Mouse (Mus musculus): ENCODE data around the gene Defb15. TPM values are rescaled to one million over a fixed set of nuclear protein-coding genes. Genes with fewer than 3 reads are reported as not detected.
"Not testable (repeated sequence)": the region's sequence is repeated elsewhere in the genome, so short reads cannot be mapped to it uniquely, and the experiment has no call there.

The Defb15 gene
- polyA plus RNA-seq (2016; fragmentation: Nextera tagmentation; extraction: Ambion mirVana): not detected in 2 replicates

DNA sequence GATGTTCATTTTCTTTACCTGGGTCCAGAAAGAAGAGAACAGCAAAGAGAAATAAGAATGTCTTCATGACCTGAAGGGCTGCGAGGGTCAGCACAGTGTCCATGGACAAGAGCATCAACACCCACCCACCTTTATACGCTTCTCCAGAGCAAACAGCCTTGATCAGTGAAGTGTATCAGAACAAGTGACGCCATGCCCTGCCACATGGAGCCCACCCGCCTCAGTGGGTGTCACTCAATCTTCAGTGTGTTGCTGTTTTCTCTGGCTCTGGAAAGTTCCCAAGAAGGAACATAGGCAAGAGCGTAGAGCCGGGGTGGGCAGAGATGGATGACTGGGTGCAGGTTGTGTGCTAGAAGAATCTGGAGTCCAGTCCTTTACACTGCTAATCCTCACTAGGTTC, at the start of gene Defb15:
Defb15 (minus strand) TSS at position 101 of the 400 bp plus-strand sequence.
- 88% methylated on average over 6 of the region's 6 CpGs for WGBS

DNA sequence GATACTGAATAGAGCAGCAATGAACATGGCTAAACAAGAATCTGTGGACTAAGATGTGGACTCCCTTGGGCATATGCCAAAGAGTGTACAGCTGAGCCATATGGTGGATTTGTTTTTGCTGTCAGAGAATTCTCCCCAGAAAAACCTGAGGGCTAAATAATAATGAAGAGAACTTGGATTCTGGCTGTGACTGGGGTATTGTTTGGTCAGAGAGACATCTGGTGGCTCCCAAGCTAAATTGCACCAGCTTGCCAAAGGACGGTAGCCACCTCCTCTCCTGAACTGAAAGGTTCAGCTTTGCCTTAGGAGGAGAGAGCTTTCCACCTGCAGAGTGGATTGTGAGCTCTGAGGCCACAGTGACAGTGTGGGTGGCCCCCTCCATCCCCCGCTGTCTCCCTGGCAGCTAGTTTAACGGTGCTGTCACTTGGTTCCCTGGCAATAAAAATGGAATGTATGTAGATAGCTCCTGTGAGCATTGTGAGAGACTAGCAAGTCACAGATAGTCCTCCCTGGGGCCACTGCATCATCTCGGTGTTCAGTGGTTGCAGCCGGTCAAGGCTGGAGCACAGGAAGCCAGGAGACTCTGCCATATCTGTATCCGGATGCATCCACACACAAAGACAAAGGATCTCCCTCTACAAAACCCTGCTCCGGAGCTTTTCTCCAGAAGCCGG, 49.3 kb upstream of the Defb15 start:
- Histone ChIP-seq H3K4me1 (no peaks in the 10 kb centered on the region), H3K36me3 (replicated peaks) (no peaks in the 10 kb centered on the region), H3K4me3 (no peak overlapping the region), H3K9me3 (no peaks in the 10 kb centered on the region), H3K27me3 (replicated peaks; ENCODE audit: low read depth, poor library complexity, severe bottlenecking) (no peaks in the 10 kb centered on the region), H3K27ac (replicated peaks) (no peak overlapping the region)
- DNase-seq (ENCODE audit: low spot score): no peak
- WGBS: 66% methylated on average over 8 of the region's 8 CpGs

More for the DNA sequence above, at the start of gene Defb15:
- Histone ChIP-seq H3K27ac (replicated peaks) (no peak within 1 kb of the TSS), H3K36me3 (replicated peaks) (no peaks in the 10 kb centered on the region), H3K4me1 (no peaks in the 10 kb centered on the region), H3K4me3 (no peak within 1 kb of the TSS), H3K9me3 (no peaks in the 10 kb centered on the region), H3K27me3 (replicated peaks; ENCODE audit: low read depth, poor library complexity, severe bottlenecking) (no peaks in the 10 kb centered on the region)
- no peak for DNase-seq (ENCODE audit: low spot score)

DNA sequence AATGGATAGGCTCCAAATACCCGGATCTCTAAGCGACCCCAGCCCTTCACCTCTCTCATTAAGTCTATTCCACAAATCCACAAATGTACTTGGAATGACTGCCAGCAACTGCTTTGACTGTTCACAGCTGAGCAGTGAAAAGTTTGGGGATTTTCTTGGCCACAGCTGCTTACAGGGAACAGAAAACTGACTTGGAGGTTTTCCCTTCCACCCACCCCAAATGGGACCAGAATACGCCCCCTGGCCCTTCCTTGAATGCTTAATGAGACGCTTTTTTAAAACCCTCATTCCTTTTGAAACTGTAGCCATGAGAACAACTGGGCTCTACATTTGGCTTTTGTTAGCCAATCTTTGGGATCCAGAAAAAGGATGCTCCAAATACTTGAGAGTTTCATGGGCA, 45.7 kb upstream of the Defb15 start:
- H3K27me3 ChIP-seq (replicated peaks; ENCODE audit: low read depth, poor library complexity, severe bottlenecking): no peaks in the 10 kb centered on the region
- no peaks in the 10 kb centered on the region for H3K4me1 ChIP-seq
- no peak overlapping the region for H3K4me3 ChIP-seq
- no peaks in the 10 kb centered on the region for H3K9me3 ChIP-seq
- no peak overlapping the region for H3K27ac ChIP-seq (replicated peaks)
- DNase-seq (ENCODE audit: low spot score): no peak
- 66% methylated on average over 4 of the region's 4 CpGs for WGBS
- H3K36me3 ChIP-seq (replicated peaks): no peaks in the 10 kb centered on the region

DNA sequence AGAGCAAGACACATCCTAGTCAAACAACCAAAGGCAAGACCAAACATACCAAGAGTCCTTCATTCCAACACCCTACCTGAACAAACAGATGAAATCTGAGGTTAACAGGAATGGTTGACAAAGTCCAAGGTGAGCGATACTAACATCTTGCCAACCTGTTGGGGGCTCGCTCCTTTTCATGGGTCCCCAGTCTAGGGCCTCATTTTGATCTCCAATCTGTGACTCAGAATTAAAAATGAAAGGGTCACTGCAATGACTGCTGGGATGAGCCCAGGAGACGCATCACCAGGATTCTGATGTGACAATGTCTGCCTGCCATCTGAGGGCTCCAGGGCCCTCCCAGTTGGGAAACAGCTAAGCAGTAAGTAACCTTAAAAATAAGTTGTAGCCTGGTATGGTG, 37.0 kb upstream of the Defb15 start, which contains the start of gene Ccdc70:
Ccdc70 (plus strand) TSS at position 301 of the 400 bp plus-strand sequence.
- WGBS: 90% methylated on average over 3 of the region's 3 CpGs
- H3K27me3 ChIP-seq (replicated peaks; ENCODE audit: low read depth, poor library complexity, severe bottlenecking): no peaks in the 10 kb centered on the region
- no peak within 1 kb of the TSS for H3K27ac ChIP-seq (replicated peaks)
- DNase-seq (ENCODE audit: low spot score): no peak
- H3K4me1 ChIP-seq: no peaks in the 10 kb centered on the region
- H3K4me3 ChIP-seq: no peak within 1 kb of the TSS
- no peaks in the 10 kb centered on the region for H3K9me3 ChIP-seq
- H3K36me3 ChIP-seq (replicated peaks): no peaks in the 10 kb centered on the region

DNA sequence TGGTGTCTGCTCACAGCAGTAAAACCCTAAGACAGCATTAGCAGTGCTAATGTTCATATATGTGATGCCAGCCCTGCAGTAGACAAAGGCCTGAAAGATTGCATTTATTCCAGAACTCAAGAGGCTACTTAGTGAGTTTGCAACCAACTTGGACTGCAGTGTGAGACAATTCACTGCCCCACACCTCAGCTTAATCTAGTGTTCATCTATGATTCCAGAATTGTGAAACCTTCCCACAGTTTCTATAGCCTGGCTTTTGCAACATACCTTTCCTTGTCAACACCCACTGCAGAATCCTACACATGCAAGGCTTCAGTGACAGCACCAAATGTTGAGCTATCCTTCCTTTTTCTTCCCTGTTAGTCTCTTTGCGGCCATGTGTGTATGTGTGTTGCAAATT, 34.1 kb upstream of the Defb15 start:
- no peaks in the 10 kb centered on the region for H3K36me3 ChIP-seq (replicated peaks)
- 73% methylated on average over 1 of the region's 1 CpGs for WGBS

DNA sequence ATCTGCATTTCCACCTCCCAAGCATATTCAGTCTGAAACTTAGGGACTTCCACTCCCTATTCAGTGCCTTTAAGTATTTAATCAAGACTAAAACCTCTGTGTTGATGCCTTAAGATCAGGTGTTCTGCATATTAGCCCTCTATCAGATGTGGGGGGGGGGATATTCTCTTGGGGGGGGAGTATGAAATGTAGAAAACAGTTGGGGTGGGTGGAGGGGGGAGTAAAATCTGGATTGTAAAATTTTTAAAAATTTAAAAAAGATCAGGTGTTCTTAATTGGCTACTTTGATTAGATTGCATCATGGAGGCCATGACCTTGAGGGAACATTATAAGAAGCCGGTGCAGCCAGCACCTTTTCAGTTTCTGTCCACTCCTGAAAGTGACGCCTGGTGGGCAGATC, 25.9 kb upstream of the Defb15 start, which contains the start of gene Fam90a1a:
Fam90a1a (plus strand) TSS at position 301 of the 400 bp plus-strand sequence.
- Histone ChIP-seq H3K4me3 (no peak within 1 kb of the TSS), H3K27ac (replicated peaks) (no peak within 1 kb of the TSS), H3K9me3 (no peaks in the 10 kb centered on the region), H3K4me1 (no peaks in the 10 kb centered on the region), H3K36me3 (replicated peaks) (no peaks in the 10 kb centered on the region), H3K27me3 (replicated peaks; ENCODE audit: low read depth, poor library complexity, severe bottlenecking) (no peaks in the 10 kb centered on the region)
- 84% methylated on average over 2 of the region's 2 CpGs for WGBS
- no peak for DNase-seq (ENCODE audit: low spot score)

More for the DNA sequence above, 34.1 kb upstream of the Defb15 start:
- Histone ChIP-seq H3K4me1 (no peaks in the 10 kb centered on the region), H3K4me3 (no peak overlapping the region), H3K27me3 (replicated peaks; ENCODE audit: low read depth, poor library complexity, severe bottlenecking) (no peaks in the 10 kb centered on the region), H3K27ac (replicated peaks) (no peak overlapping the region), H3K9me3 (no peaks in the 10 kb centered on the region)
- DNase-seq (ENCODE audit: low spot score): no peak

DNA sequence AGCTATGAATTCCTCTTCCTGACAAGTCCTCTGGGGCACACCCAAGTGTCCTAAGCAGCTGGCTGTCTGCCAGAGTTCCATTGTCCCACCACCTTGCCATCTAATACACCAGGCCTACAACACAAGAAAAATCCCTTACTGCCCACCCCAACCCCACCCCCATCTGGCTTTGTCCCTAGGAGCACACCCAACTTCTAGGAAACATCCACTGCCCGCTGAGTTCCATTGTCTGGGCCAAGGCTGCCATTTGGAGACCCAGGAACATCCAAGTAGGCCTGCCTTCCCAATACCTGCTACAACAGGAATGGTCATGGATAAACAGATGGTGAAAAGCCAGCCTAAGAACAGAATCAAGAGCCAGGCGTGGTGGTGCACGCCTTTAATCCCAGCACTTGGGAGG, 23.8 kb upstream of the Defb15 start:
- H3K27me3 ChIP-seq (replicated peaks; ENCODE audit: low read depth, poor library complexity, severe bottlenecking): no peaks in the 10 kb centered on the region
- 84% methylated on average over 3 of the region's 3 CpGs for WGBS

DNA sequence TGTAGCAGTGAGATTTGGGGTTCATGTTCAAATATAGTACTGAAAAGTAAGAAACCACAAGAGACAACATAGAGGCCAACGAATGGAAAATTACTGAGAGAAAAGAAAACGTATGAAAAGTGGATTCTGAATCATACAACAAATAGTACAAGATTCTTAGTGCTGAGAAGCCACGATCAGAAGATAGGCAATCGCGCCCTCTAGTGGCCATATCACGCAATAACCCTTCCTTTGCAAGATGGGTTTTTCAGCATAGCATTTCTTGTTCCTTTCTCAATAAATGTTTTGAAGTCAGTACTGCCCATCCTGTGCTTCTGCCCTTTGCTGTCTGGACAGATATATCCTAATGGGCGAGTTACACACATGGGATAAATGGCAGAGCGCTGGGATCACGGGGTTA, 22.8 kb upstream of the Defb15 start:
- DNase-seq (ENCODE audit: low spot score): peak; percentile 54
- Histone ChIP-seq H3K27me3 (replicated peaks; ENCODE audit: low read depth, poor library complexity, severe bottlenecking) (no peaks in the 10 kb centered on the region), H3K4me1 (no peaks in the 10 kb centered on the region), H3K36me3 (replicated peaks) (no peaks in the 10 kb centered on the region), H3K27ac (replicated peaks) (no peak overlapping the region), H3K4me3 (no peak overlapping the region), H3K9me3 (no peaks in the 10 kb centered on the region)
- WGBS: 9% methylated on average over 9 of the region's 9 CpGs

More for the DNA sequence above, 23.8 kb upstream of the Defb15 start:
- Histone ChIP-seq H3K36me3 (replicated peaks) (no peaks in the 10 kb centered on the region), H3K27ac (replicated peaks) (no peak overlapping the region), H3K4me1 (no peaks in the 10 kb centered on the region), H3K4me3 (no peak overlapping the region), H3K9me3 (no peaks in the 10 kb centered on the region)
- DNase-seq (ENCODE audit: low spot score): no peak

DNA sequence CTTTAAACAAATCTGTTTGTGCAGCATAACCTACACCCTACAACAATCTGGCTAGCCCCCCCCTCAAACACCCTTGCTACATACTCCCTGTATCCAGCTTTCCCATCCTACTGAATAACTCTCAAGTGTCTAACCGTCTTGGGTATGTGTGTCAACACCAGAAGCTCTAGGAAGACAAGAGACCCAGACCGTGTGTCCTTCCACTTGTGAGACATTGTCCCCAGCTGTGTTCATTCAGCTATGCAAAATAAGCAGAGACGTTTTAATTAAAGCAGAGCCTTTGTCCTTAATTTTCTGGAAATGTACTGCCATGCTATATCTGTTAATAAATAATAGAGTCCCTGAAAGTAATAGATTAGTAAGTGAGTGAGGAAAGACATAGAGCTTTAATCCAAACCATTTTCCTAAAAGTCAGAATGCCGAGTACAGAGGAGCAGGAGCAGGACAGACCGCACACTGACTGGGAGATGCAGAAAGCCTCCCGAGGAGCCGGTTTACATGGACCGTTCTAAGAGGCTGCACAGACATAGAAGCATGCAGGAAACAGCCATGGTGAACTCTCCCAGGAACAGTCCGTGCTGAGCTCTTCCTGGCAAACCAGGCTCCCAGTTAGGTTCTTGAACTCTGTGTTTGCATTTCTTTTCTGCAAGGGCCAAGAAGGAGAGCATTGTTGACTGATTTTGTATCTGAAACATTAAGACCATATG, 15.0 kb upstream of the Defb15 start:
- no peak overlapping the region for H3K27ac ChIP-seq (replicated peaks)
- H3K4me3 ChIP-seq: no peak overlapping the region
- no peaks in the 10 kb centered on the region for H3K9me3 ChIP-seq
- H3K27me3 ChIP-seq (replicated peaks; ENCODE audit: low read depth, poor library complexity, severe bottlenecking): no peaks in the 10 kb centered on the region
- DNase-seq (ENCODE audit: low spot score): no peak
- 72% methylated on average over 9 of the region's 9 CpGs for WGBS
- no peaks in the 10 kb centered on the region for H3K4me1 ChIP-seq
- H3K36me3 ChIP-seq (replicated peaks): no peaks in the 10 kb centered on the region

DNA sequence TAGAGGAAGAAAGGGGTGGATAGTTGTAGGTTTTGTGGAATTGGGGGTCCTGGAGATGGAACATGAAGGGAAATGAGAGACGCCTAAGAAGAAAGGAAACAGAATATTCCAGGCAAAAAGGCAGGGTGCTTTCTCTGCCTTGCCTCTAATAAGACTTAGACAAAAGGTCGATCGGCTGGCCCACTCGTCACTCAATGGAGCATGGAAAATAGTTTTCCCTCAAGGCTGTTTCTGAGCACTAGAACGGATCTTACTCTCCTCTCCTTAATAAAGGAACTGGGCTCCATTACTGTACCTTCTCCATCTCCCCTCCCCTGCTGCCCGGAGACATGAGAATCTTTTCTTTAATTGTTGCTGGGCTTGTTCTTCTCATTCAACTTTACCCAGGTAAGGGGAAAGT, 14.0 kb upstream of the Defb15 start, which contains the start of gene Defb13:
Defb13 (plus strand) TSS at position 301 of the 400 bp plus-strand sequence.
- Histone ChIP-seq H3K4me1 (no peaks in the 10 kb centered on the region), H3K4me3 (no peak within 1 kb of the TSS), H3K36me3 (replicated peaks) (no peaks in the 10 kb centered on the region), H3K27ac (replicated peaks) (no peak within 1 kb of the TSS), H3K27me3 (replicated peaks; ENCODE audit: low read depth, poor library complexity, severe bottlenecking) (no peaks in the 10 kb centered on the region), H3K9me3 (no peaks in the 10 kb centered on the region)
- 79% methylated on average over 6 of the region's 6 CpGs for WGBS
- no peak for DNase-seq (ENCODE audit: low spot score)

DNA sequence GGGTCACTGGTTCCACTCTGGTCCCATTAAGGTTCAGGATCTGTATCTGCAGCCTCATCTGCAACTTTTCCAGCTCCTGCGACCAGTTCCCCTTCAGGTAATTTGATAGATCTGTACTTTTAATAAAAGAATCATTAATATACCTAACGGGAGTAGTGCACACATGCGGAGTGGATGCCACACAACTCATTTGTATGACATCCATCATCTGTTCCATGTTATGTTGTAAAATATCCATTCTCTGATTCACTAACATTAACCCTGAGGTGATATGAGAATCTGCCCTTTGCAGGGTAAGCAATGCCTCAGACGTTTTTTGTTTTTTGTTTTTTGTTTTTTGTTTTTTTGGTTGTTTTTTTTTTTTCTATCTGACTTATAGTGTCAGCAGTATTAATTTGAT, 5.5 kb upstream of the Defb15 start, which contains the start of gene Defb35:
Defb35 (plus strand) TSS at position 301 of the 400 bp plus-strand sequence.
- H3K36me3 ChIP-seq (replicated peaks): not testable (repeated sequence)
- 90% methylated on average over 4 of the region's 4 CpGs for WGBS

DNA sequence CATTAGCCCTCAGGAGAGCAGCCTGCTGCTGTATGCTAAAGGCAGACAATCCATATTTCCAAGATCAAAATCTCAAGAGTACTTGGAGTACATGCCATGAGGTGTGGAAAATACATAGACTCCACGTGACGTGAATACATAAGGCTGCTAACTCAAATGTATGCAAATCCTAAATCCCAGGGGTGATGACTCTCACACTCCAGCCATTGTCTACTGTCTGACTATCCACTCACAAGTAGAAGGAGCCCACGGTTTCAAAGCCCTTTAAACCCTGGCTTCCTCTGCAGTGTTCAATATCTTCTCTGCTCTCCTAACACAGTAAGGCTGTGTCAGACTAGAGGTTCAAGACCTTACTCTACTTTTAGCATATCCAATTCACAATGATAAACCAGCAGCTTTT, 1.8 kb downstream of the Defb15 start:
- H3K9me3 ChIP-seq; H3K36me3 ChIP-seq (replicated peaks); H3K4me3 ChIP-seq; H3K27ac ChIP-seq (replicated peaks); DNase-seq (ENCODE audit: low spot score); H3K27me3 ChIP-seq (replicated peaks; ENCODE audit: low read depth, poor library complexity, severe bottlenecking); H3K4me1 ChIP-seq: not testable (repeated sequence)
- 78% methylated on average over 3 of the region's 3 CpGs for WGBS

More for the DNA sequence above, 5.5 kb upstream of the Defb15 start, which contains the start of gene Defb35:
- not testable (repeated sequence) for H3K9me3 ChIP-seq; H3K27ac ChIP-seq (replicated peaks); DNase-seq (ENCODE audit: low spot score); H3K4me1 ChIP-seq; H3K27me3 ChIP-seq (replicated peaks; ENCODE audit: low read depth, poor library complexity, severe bottlenecking); H3K4me3 ChIP-seq

DNA sequence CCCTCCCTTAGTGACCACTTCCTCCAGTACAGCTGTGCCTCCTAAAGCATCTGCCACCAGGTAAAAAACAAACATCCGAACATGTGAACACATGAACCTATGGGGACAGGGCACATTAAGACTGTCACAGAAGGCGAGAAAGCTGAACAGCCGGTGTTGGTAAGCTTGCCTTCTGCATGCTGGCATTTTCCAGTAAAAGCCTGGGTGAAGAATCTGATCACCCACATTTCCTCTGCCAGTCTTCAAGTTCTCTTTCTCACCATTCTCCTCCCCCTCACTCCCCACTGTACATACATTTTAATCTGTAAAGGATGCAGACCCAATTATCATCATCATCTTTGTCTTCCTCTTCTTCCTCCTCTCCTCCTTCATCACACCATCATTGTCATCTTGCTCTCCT, 16.9 kb downstream of the Defb15 start:
- no peak for DNase-seq (ENCODE audit: low spot score)
- 89% methylated on average over 3 of the region's 3 CpGs for WGBS
- H3K9me3 ChIP-seq: no peaks in the 10 kb centered on the region
- H3K27me3 ChIP-seq (replicated peaks; ENCODE audit: low read depth, poor library complexity, severe bottlenecking): no peaks in the 10 kb centered on the region
- H3K36me3 ChIP-seq (replicated peaks): no peaks in the 10 kb centered on the region
- H3K4me1 ChIP-seq: no peaks in the 10 kb centered on the region
- no peak overlapping the region for H3K4me3 ChIP-seq
- no peak overlapping the region for H3K27ac ChIP-seq (replicated peaks)

All from embryonic facial prominence, embryonic 10.5 days (tissue).